Mouse (Mus musculus): ENCODE measurements around the gene Ube2g2.

GRCm38 (mm10) chr10:77623639-77624400 is 1.7 kb downstream of the Ube2g2 start:
- TF ChIP-seq CTCF (IDR thresholded peaks at IDR 0.05; ENCODE audit: borderline replicate concordance, extremely low read depth, insufficient read depth, insufficient read length) (no peak), POLR2A (IDR thresholded peaks at IDR 0.05; ENCODE audit: borderline replicate concordance, extremely low read depth, insufficient read depth, insufficient read length, poor library complexity, severe bottlenecking) (no peak)
